Mouse (Mus musculus) limb, embryonic 14.5 days (tissue): ENCODE data around the gene Rara. TPM values are rescaled to one million over a fixed set of nuclear protein-coding genes. Genes with fewer than 3 reads are reported as not detected.

Source experiments
- ATAC-seq: fragments of 200-750 bp; cut with Nextera tagmentation; 2 replicates; pipeline ENCODE4 v1.8.0; 2017; ENCODE audit warnings: low read depth, moderate number of reproducible peaks, moderate TSS enrichment; ENCODE audit not compliant: low FRiP score
- DNase-seq: peaks from one replicate; pipeline ENCODE4 v3.0.0-alpha.2; 2015; ENCODE audit warnings: low spot score
- H3K27ac ChIP-seq: fragments of 300-500 bp; sonication (generic); replicated peaks from 2 replicates; pipeline ENCODE4 v1.5.1; 2014; ENCODE audit warnings: low read depth, mild to moderate bottlenecking, low read length, moderate library complexity, mixed read lengths
- H3K27me3 ChIP-seq: fragments of 300-500 bp; sonication (generic); 2 replicates; pipeline ENCODE4 v1.6.1; 2014; ENCODE audit warnings: low read length, mixed read lengths; ENCODE audit not compliant: control insufficient read depth, insufficient read depth
- H3K36me3 ChIP-seq: fragments of 300-500 bp; sonication (generic); 2 replicates; pipeline ENCODE4 v1.6.1; 2014; ENCODE audit warnings: mild to moderate bottlenecking, low read length, moderate library complexity, mixed read lengths; ENCODE audit not compliant: control insufficient read depth, insufficient read depth
- H3K4me1 ChIP-seq: fragments of 300-500 bp; sonication (generic); 2 replicates; pipeline ENCODE4 v1.6.1; 2014; ENCODE audit warnings: antibody characterized with exemption, low read length, mixed read lengths; ENCODE audit not compliant: control insufficient read depth, insufficient read depth
- H3K4me2 ChIP-seq: fragments of 300-500 bp; sonication (generic); replicated peaks from 2 replicates; pipeline ENCODE4 v1.6.1; 2014; ENCODE audit warnings: low read depth, mild to moderate bottlenecking, low read length, moderate library complexity; ENCODE audit not compliant: severe bottlenecking
- H3K4me3 ChIP-seq: fragments of 300-500 bp; sonication (generic); replicated peaks from 2 replicates; pipeline ENCODE4 v1.5.1; 2014; ENCODE audit warnings: low read length
- H3K9ac ChIP-seq: fragments of 300-500 bp; sonication (generic); 2 replicates; pipeline ENCODE4 v1.6.1; 2014; ENCODE audit warnings: mild to moderate bottlenecking, low read depth, low read length, moderate library complexity; ENCODE audit not compliant: severe bottlenecking
- H3K9me3 ChIP-seq: fragments of 300-500 bp; sonication (generic); 2 replicates; pipeline ENCODE4 v1.6.1; 2016; ENCODE audit warnings: low read length; ENCODE audit not compliant: control insufficient read depth
- POLR2A ChIP-seq: fragments of 200-500 bp; IDR thresholded peaks from 2 replicates; pipeline ENCODE4 v1.8.0; 2012; ENCODE audit warnings: inconsistent platforms, mild to moderate bottlenecking, moderate library complexity, borderline replicate concordance; ENCODE audit not compliant: insufficient read depth, insufficient read length; ENCODE audit errors: extremely low read depth
- WGBS: fragments of 180-500 bp; shearing (Covaris S2); extraction: QIAGEN DNeasy Blood & Tissue Kit; methylation state at CpG from one replicate; pipeline ENCODE4 v1.1.7; 2014; 5-methylcytosine and 5-hydroxymethylcytosine counted together
- polyA plus RNA-seq, 2 experiments: library from polyadenylated mRNA; depleted of rRNA in 1 of 2; stranded (reverse) in 1 of 2; unstranded in 1 of 2; fragments of >200 nt; fragmentation: Nextera tagmentation in 1 of 2; extraction: Ambion mirVana in 1 of 2; gene quantifications; 2 replicates each; pipeline versions ENCODE4 v1.2.1 to v1.2.3; 2012 to 2014

Rara gene
- polyA plus RNA-seq, 2 experiments = 39.8 to 52.4 TPM

- Histone ChIP-seq H3K4me1 (peaks cover 80% of the 10 kb centered on the region), H3K4me2 (peak overlapping the region; percentile 90), H3K36me3 (peaks cover 4% of the 10 kb centered on the region), H3K27ac (peak overlapping the region; percentile 86), H3K4me3 (peak overlapping the region; percentile 75), H3K9me3 (no peaks in the 10 kb centered on the region), H3K9ac (peak overlapping the region; percentile 25; the same call in 1 of the 2 replicates), H3K27me3 (no peaks in the 10 kb centered on the region)
- WGBS = 4% methylated on average over 13 of the region's 15 CpGs
- DNase-seq (peak; percentile 76), ATAC-seq (peak; percentile 7; the same call in 1 of the 2 replicates)
- no peak for TF ChIP-seq POLR2A
Measured at GRCm38 (mm10) chr11:98941826-98942550, 14.4 kb downstream of the Rara start.

GRCm38 (mm10) chr11:98942555-98942922 is 14.9 kb downstream of the Rara start:
- ATAC-seq (no peak), DNase-seq (no peak)
- Histone ChIP-seq H3K27ac (peak overlapping the region; percentile 86), H3K4me2 (peak overlapping the region; percentile 90), H3K27me3 (no peaks in the 10 kb centered on the region), H3K9me3 (no peaks in the 10 kb centered on the region), H3K4me1 (peaks cover 84% of the 10 kb centered on the region), H3K36me3 (peaks cover 10% of the 10 kb centered on the region), H3K4me3 (peak overlapping the region; percentile 75), H3K9ac (peak overlapping the region; percentile 25; the same call in 1 of the 2 replicates)
- no peak for TF ChIP-seq POLR2A
- 41% methylated on average over 3 of the region's 3 CpGs for WGBS

- peaks cover 90% of the 10 kb centered on the region for H3K4me1 ChIP-seq
- no peak for TF ChIP-seq POLR2A
- peak; percentile 77 for DNase-seq
- H3K9me3 ChIP-seq = no peaks in the 10 kb centered on the region
- H3K27me3 ChIP-seq = no peaks in the 10 kb centered on the region
- peak overlapping the region; percentile 21 for H3K9ac ChIP-seq
- no peak overlapping the region for H3K4me3 ChIP-seq
- 48% methylated on average over 6 of the region's 8 CpGs for WGBS
- no peak for ATAC-seq
- peaks cover 15% of the 10 kb centered on the region for H3K36me3 ChIP-seq
- peak overlapping the region; percentile 86 for H3K27ac ChIP-seq
- peak overlapping the region; percentile 90 for H3K4me2 ChIP-seq
Measured at GRCm38 (mm10) chr11:98942923-98943641, 15.5 kb downstream of the Rara start.

- DNase-seq (no peak), ATAC-seq (no peak)
- H3K9me3 ChIP-seq = no peaks in the 10 kb centered on the region
- WGBS = 33% methylated on average over 14 of the region's 14 CpGs
- H3K9ac ChIP-seq = 0 out of 2 replicates have a peak overlapping the region, but pooled peaks have one; percentile 25
- peaks cover 19% of the 10 kb centered on the region for H3K36me3 ChIP-seq
- peak overlapping the region; percentile 90 for H3K4me2 ChIP-seq
- no peak overlapping the region for H3K4me3 ChIP-seq
- peaks cover 84% of the 10 kb centered on the region for H3K4me1 ChIP-seq
- peak overlapping the region; percentile 16; the same call in 1 of the 2 replicates for H3K27ac ChIP-seq
- H3K27me3 ChIP-seq = no peaks in the 10 kb centered on the region
- TF ChIP-seq POLR2A = no peak
Measured at GRCm38 (mm10) chr11:98943741-98944461, 16.3 kb downstream of the Rara start.
